Mouse (Mus musculus) ES-Bruce4 (cell line): Measurements from ENCODE around the gene Tenm1.

Experiments
- CTCF ChIP-seq: IDR thresholded peaks from one replicate; pipeline ENCODE4 v1.8.1; 2011; ENCODE audit warnings: low read depth, low read length
- EP300 ChIP-seq: IDR thresholded peaks from 2 replicates; pipeline ENCODE4 v1.6.1; 2011; ENCODE audit warnings: low read depth, low read length; ENCODE audit not compliant: insufficient read depth

- TF ChIP-seq EP300 (no peak), CTCF (no peak)
These were observed 567.2 kb downstream of the Tenm1 start for GRCm38 (mm10) chrX:42861731-42862130.
